Mouse (Mus musculus) adrenal gland (tissue): Measurements from ENCODE around the gene Wnt9a.

ENCODE experiments used
- microRNA-seq, 2 experiments: library from miRNA; unstranded; fragments of <30 nt; microRNA quantifications; one replicate each; pipeline ENCODE4; 2019

Wnt9a gene

Small RNA genes lying within 50 kb of the gene (microRNA-seq; reads per million reads assigned to microRNA genes)
- gene Gm24756, result 0 reads per million in 2 experiments
